Mouse (Mus musculus) 3134 (cell line): Measurements from ENCODE around the gene Smpd2.

ENCODE experiments used
- DNase-seq: peaks from one replicate; pipeline ENCODE4 v3.0.0-alpha.2; 2011; ENCODE audit warnings: low spot score; ENCODE audit not compliant: insufficient read length; ENCODE audit errors: extremely low read depth

Smpd2 gene

GRCm38 (mm10) chr10:41489294-41489693 lies 875 bp downstream of the Smpd2 start:
- DNase-seq: no peak

GRCm38 (mm10) chr10:41488877-41489276 lies 1.3 kb downstream of the Smpd2 start:
- no peak for DNase-seq

DNA sequence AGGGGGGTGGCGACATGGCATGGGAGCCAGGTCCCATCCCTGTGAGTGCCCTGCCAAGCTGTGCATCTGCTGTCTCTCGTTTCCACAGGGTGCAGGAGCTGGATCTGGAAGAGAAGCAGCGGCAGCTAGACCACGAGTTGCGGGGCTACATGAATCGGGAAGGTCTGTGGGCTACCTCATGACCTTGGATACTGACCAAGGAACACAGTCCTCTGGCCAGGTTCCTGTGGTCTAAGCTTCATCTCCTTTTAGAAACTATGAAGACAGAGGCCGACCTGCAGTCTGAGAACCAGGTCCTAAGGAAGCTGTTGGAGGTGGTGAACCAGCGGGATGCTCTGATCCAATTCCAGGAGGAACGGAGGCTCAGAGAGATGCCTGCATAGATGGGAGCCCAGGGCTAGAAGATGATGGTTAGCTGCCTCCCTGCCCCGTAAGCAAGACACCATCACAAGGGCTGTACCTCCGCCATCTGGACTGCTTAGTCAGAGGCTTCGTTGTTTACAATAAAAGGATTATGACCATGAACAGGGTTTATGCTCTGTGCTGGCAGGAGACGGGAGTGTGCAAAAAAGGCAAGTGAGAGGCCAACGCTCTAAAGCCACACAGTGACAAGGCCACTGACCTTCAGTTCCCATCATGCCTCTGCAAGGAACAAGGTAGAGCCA lies 3.5 kb downstream of the Smpd2 start:
- DNase-seq: peak; percentile 72

DNA sequence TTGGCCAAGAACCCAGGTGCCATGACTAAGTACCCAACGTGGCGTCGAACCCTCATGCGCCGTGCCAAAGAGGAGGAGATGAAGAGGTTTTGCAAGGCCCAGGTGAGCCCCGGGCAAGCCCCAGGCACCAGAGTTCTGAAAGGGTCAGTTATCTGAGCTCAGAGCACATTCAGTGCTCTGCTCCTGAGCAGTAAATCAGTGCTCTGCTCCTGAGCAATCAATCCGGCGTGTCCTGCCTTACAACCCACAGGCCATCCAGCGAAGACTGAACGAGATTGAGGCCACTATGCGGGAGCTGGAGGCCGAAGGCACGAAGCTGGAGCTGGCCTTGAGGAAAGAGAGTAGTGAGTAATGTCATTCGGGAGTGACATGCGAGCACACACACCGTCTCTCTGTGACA lies 4.4 kb downstream of the Smpd2 start:
- DNase-seq: no peak

DNA sequence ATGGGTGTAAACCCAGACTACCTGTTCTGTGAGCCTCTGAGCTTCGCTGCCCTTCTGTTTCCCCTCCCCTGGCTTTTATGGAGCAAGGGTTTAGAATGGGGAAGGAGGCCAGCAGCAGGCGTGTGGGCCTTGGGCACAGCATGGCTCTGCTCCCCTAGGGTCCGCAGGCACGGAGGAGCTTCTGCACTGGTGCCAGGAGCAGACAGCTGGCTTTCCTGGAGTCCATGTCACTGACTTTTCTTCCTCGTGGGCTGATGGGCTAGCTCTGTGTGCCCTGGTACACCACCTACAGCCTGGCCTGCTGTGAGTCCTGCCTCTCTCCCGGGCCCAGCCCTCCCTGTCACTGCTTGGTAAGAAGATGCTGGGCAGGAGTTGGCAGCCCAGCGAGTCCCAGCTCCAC lies 7.7 kb downstream of the Smpd2 start:
- no peak for DNase-seq

- no peak for DNase-seq
Observed at GRCm38 (mm10) chr10:41480938-41481880, 9.0 kb downstream of the Smpd2 start.

DNA sequence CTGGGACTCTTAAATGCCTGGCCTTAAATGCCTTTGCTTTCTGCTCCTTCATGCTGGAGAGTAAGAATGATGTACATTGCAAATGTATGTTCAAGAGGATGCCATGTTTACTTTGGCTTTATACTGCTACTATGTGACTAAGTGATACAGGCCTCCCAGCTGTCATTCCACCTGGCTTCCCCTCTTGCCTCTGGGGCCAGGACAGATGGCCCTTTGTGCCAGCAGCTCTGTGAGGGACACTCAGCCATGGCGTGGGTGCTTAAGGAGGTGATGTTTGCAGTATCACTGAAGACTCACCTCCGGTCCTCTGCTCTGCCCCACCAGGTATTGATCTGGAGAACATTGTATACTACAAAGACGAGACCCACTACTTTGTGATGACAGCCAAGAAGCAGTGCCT lies 10.2 kb downstream of the Smpd2 start:
- DNase-seq: no peak

DNA sequence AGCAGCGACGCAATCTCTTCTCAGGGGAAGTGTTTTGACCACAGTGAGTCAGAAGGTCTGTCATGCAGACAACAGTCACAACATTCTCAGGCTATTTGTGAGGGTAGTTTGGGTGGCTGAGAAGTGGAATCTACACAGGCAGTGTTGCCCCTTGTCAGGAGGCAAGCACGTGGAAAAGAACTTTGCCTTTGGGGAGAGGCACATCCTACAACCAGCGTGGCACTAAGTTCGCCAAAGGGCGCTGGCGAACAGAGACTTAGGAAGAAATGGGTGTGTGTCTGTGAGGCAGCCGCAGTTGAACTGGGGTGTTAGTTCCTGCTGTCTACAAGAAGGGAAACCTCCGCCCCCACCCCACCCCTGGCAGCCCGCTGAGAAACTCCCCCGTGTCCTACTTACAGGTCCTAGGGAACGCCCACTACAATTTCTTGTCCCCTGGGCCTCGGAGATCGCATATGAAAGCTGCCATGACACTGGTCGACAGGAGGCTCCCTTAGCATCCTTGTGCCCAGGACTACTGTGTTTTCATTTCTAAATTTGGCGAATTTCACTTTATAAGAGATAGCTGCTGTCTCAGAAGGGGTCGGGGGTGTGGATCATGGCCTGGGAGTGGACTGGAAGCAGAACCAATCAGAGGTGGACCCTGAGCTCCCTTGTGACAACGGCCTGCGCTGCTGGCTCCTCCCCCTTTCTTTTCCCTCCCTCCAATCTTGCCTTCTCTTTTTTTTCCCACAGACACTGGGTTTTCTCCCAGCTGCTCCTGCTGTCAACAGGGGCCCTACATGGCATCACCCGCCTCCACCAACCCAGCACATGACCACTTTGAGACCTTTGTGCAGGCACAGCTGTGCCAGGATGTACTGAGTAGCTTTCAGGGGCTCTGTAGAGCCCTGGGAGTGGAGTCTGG lies 12.6 kb downstream of the Smpd2 start:
- peak; percentile 70 for DNase-seq

DNA sequence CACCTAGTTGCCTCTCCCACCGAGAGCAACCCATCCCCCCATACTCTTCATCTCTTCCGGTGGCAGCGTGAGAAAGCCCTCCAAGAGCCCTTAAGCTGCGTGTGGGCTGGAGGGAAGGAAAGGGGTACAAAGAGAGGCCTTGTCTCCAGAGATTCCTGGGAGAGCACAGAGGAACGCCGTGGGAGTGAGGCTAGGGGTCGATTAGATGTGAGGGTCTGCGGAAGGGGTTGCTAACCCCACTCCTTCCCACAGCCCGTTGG lies 13.2 kb downstream of the Smpd2 start:
- peak; percentile 54 for DNase-seq

- no peak for DNase-seq
Observed at GRCm38 (mm10) chr10:41476171-41477017, 13.8 kb downstream of the Smpd2 start, which contains the start of gene Mical1. Mical1 (plus strand) TSS chr10:41476314.

DNA sequence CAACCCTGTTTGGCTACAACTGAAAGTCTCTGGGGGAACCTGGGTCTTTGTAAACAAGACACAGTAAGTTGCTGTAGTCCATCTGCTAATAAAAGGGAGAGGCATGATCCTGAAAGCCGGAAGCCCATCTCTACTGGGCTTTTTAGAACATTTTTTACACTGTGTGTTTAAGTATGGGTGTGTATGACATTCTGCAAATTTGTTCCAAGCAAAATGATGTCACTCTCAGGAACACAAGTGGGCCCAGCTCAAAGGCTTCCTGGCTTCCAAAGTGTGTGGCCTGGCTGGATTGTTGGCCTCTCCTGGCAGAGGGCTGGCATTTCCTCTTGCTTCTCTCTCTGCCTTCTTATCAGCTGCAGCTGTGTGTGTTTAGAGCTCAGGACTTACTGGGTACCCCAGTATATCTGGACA lies 15.2 kb downstream of the Smpd2 start:
- DNase-seq: no peak

DNA sequence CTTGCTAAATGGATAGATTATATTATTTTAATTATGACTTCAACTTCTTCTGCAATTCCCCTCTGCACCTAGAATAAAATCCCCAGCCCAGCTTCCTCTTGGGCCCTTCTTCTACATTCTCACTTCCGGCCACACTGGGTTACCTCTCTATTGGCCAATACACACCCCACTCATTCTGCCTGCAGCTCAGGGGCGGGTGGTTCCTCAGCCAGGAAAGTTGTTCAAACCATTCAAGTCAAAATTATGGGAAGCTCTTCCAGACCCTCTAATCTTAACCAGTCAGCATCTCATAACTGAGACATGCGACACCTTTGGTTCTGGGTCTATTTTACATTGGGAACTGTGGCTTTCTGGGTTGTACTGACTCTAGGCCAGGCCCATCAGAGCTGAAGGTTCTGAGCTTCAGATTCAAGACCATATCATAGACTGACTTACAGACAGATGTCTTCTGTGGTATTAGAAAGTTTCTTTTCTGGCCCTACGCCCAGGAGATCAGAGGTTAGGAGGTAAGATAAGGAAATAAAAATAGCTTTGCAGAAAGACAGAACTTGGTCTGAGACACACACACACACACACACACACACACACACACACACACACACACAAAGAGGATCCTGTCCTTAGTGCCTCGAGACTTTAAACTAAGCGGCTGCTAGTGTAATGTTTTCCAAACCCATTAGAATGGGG lies 16.2 kb downstream of the Smpd2 start:
- no peak for DNase-seq

- no peak for DNase-seq
Observed at GRCm38 (mm10) chr10:41472962-41473481, 17.1 kb downstream of the Smpd2 start.

- DNase-seq: no peak
Observed at GRCm38 (mm10) chr10:41472534-41472933, 17.6 kb downstream of the Smpd2 start.

- no peak for DNase-seq
Observed at GRCm38 (mm10) chr10:41470693-41471092, 19.5 kb downstream of the Smpd2 start.

- no peak for DNase-seq
Observed at GRCm38 (mm10) chr10:41467325-41467724, 22.8 kb downstream of the Smpd2 start.

GRCm38 (mm10) chr10:41464401-41464955 lies 25.7 kb downstream of the Smpd2 start:
- DNase-seq: no peak

- no peak for DNase-seq
Observed at GRCm38 (mm10) chr10:41461057-41461722, 29.0 kb downstream of the Smpd2 start.

GRCm38 (mm10) chr10:41460501-41460900 lies 29.7 kb downstream of the Smpd2 start:
- DNase-seq: no peak
